Mouse (Mus musculus) embryonic fibroblast, embryonic 13.5 days (primary cell): ENCODE data around the gene 1190005I06Rik.

Source experiments
- CTCF ChIP-seq: IDR thresholded peaks from 2 replicates; pipeline ENCODE4 v1.5.1; 2011; ENCODE audit warnings: mild to moderate bottlenecking, control low read depth, low read length, moderate library complexity, borderline replicate concordance; ENCODE audit not compliant: insufficient read depth
- POLR2A ChIP-seq: IDR thresholded peaks from 2 replicates; pipeline ENCODE4 v1.6.1; 2011; ENCODE audit warnings: low read depth, mild to moderate bottlenecking, control low read depth, low read length, moderate library complexity

DNA sequence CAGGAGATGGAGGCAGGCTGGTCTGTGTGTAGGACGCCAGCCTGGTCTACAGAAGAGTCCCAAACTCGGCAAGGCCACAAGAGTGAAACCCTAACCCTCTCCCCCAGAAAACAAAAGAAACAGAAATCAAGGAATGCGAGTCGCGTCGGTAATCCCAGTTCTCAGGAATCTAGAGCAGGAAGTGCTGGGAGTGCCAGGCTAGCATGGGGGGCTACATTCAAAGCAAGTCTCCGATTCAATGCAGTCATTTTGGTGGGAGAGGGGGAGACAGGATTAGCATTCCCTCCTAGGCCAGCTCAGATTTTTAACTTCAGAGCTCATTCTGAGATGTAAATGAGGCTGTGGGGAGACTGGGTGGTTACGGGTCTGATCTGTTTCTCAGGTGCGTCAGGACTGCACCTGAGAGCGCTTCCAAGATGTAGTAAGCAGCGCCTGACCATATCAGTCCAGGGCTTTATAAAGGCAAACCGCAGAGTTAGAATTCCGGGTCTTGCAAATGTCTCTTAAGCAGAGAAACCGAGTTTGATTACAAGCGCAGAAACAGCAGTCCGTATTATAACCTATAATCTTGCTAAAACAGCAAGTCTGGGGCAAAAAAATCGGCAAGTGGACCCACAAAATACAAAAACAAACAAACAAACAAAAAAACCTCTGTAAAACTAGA, 19.5 kb upstream of the 1190005I06Rik start:
- no peak for TF ChIP-seq CTCF
- TF ChIP-seq POLR2A = no peak
